Mouse (Mus musculus) effector memory CD4-positive, alpha-beta T cell, adult 7 months (primary cell): ENCODE results near the gene Cav2. TPM values are rescaled to one million over a fixed set of nuclear protein-coding genes. Genes with fewer than 3 reads are reported as not detected.

Experiments used
- polyA plus RNA-seq: library from polyadenylated mRNA; unstranded; fragments of 100-300 nt; shearing (Covaris generic); gene quantifications from one replicate; pipeline ENCODE4 v1.2.1, GENCODE M21; 2017

Gene Cav2
- polyA plus RNA-seq: 0.45 TPM

GRCm38 (mm10) chr6:17280939-17281756 is at the start of gene Cav2:
Gene Cav2, plus strand, starts transcription at chr6:17281185.

DNA sequence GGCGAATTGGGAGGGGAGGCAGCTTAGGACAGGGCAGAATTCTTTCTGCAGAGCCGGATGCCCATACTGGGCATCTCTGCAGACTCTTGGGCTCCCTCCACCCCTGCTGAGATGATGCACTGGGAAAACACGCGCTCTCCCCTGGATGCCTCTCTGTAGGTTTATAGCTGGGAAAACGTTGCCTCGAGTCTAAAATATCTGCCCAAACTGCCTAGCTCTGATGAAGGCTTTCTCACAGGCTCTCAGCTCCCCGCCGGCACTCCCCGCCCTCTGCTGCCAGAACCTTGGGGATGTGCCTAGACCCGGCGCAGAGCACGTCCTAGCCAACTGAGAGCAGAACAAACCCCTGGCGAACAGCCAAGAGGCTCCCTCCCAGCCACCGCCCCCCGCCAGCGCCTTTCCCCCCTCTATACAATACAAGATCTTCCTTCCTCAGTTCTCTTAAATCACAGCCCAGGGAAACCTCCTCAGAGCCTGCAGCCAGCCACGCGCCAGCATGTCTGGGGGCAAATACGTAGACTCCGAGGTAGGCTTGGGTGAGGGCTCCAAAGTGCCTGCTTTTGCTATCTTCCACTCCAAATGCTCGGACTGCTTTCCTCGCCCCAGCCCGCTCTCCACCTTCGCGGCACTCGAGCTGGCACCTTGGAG is 25.1 kb downstream of the Cav2 start, which contains the start of gene Cav1:
Gene Cav1, plus strand, starts transcription at position 382 of the 648 bp plus-strand sequence.

Other genes with a start within 250 kb of the Cav2 start
- gene Tes, start 216.0 kb upstream of the Cav2 start, polyA plus RNA-seq: 179 TPM
- gene Cav1, start 25.1 kb downstream of the Cav2 start, polyA plus RNA-seq: not detected
- 0.28 TPM for gene Met, start 182.6 kb downstream of the Cav2 start, polyA plus RNA-seq